Mouse (Mus musculus) kidney, embryonic 16.5 days (tissue): ENCODE measurements around the gene Gm49673. TPM values are rescaled to one million over a fixed set of nuclear protein-coding genes. Genes with fewer than 3 reads are reported as not detected.
A peak's percentile ranks its signal among the peaks of the same experiment; 100 is the strongest.
"Not testable (repeated sequence)": the region's sequence is repeated elsewhere in the genome, so short reads cannot be mapped to it uniquely, and the experiment has no call there.

ENCODE experiments used
- ATAC-seq: fragments of 200-750 bp; cut with Nextera tagmentation; 2 replicates; pipeline ENCODE4 v1.8.0; 2017; ENCODE audit warnings: moderate TSS enrichment; ENCODE audit not compliant: low FRiP score, low TSS enrichment
- H3K27ac ChIP-seq: fragments of 300-500 bp; sonication (generic); 2 replicates; pipeline ENCODE4 v1.5.1; 2014; ENCODE audit warnings: low read length
- H3K27me3 ChIP-seq: fragments of 300-500 bp; sonication (generic); 2 replicates; pipeline ENCODE4 v1.6.1; 2014; ENCODE audit warnings: low read length, control low read depth, mixed read lengths; ENCODE audit not compliant: insufficient read depth
- H3K36me3 ChIP-seq: fragments of 300-500 bp; sonication (generic); 2 replicates; pipeline ENCODE4 v1.6.1; 2014; ENCODE audit warnings: low read length, control low read depth, mixed read lengths; ENCODE audit not compliant: insufficient read depth
- H3K4me1 ChIP-seq: fragments of 300-500 bp; sonication (generic); 2 replicates; pipeline ENCODE4 v1.6.1; 2014; ENCODE audit warnings: low read length, control low read depth, mixed read lengths; ENCODE audit not compliant: insufficient read depth
- H3K4me2 ChIP-seq: fragments of 300-500 bp; sonication (generic); replicated peaks from 2 replicates; pipeline ENCODE4 v1.6.1; 2014; ENCODE audit warnings: low read depth, low read length
- H3K4me3 ChIP-seq: fragments of 300-500 bp; sonication (generic); 2 replicates; pipeline ENCODE4 v1.5.1; 2014; ENCODE audit warnings: mild to moderate bottlenecking, low read length
- H3K9ac ChIP-seq: fragments of 300-500 bp; sonication (generic); replicated peaks from 2 replicates; pipeline ENCODE4 v1.6.1; 2014; ENCODE audit warnings: low read length
- H3K9me3 ChIP-seq: fragments of 300-500 bp; sonication (generic); 2 replicates; pipeline ENCODE4 v1.6.1; 2016; ENCODE audit warnings: low read length, control low read depth
- WGBS: fragments of 180-500 bp; shearing (Covaris S2); extraction: QIAGEN DNeasy Blood & Tissue Kit; methylation state at CpG from one replicate; pipeline ENCODE4 v1.1.7; 2014; 5-methylcytosine and 5-hydroxymethylcytosine counted together
- polyA plus RNA-seq: library from polyadenylated mRNA; unstranded; fragments of >200 nt; fragmentation: Nextera tagmentation; extraction: Ambion mirVana; gene quantifications from 2 replicates; pipeline ENCODE4 v1.2.1, GENCODE M21; 2015

Gm49673 gene
- polyA plus RNA-seq, 1 experiment from 2014 or later: 0.22 TPM

DNA sequence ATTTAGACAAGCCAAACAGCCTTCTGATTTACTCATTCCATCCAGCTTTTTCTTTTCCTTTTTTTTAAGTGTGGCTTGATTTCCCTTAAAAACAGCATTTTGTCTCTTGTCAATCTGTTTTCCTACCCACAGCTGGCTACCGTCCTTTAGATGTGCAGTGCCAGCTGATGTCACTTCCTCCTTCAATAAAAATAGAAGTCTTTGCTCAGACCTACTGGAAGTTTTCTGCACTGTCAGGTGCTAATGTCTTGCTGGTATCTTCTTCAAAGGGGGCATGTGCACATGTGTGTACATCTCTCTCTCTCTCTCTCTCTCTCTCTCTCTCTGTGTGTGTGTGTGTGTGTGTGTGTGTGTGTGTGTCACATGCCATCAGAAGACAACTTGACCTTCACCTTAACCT, 35.4 kb downstream of the Gm49673 start:
- WGBS: no CpG with 5 or more reads among the region's 1 CpGs
- H3K4me3 ChIP-seq, H3K4me1 ChIP-seq, H3K36me3 ChIP-seq, H3K9me3 ChIP-seq, ATAC-seq, H3K27ac ChIP-seq, H3K27me3 ChIP-seq, H3K9ac ChIP-seq, H3K4me2 ChIP-seq: not testable (repeated sequence)

DNA sequence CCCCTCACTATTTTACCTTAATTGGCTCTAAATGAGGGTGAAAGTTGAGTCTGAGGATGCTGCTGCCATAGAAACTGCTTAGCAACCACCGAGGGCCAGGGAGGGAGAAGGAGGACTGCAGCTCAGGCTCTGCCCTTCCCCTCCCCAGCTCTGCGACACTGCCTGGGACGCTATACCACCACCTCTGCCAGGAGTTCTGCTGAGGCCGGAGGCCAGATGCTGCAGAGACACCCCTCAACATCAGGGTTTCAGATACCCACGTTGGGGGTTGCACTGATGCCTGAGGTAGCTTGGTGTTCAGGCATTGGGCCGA, 46.3 kb downstream of the Gm49673 start:
- not testable (repeated sequence) for H3K9me3 ChIP-seq, H3K27me3 ChIP-seq, H3K27ac ChIP-seq, H3K9ac ChIP-seq, H3K36me3 ChIP-seq, H3K4me1 ChIP-seq, H3K4me3 ChIP-seq, ATAC-seq, H3K4me2 ChIP-seq
- WGBS: 54% methylated on average over 2 of the region's 6 CpGs

DNA sequence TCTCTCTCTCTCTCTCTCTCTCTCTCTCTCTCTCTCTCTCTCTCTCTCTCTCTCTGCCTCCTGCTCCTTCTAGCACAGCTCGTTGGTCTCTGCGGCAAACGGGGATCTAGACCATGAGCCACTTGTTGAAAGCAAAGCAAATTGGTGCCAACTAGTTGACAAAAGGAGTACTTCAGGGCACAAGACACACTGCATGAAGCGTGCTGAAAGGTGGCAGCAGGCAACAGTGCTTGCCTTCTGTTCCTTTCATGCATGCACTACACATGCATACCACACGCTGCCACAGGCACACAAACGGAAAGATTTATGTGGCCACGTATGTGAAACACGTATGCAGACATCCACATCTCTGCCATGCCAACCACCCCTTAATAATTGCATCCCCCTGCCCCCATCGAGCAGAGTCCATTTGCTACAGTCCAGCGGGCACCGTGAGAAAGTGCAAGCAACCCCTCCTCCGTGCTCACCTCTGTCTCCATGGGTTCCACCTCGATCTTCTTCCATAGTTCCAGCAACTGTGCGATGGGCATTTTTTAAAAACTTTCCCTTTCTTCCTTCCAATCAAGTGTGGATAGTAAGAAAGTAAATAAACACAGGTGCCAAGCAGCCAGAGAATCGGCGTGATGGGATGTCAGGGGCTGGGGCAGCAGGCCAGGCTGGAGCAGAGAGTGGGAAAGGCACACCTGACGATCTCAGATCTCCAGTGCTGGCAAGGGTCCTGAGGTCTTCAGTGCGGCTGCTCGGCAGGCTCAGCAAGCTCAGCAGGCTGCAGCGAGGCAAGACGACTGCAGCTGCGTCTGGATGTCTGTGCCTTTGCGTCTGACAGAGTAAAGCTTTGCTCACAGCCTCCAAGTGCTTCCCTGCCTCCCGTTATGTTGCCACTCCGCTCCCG, 46.9 kb downstream of the Gm49673 start:
- not testable (repeated sequence) for H3K4me3 ChIP-seq, H3K9ac ChIP-seq, H3K27ac ChIP-seq, H3K9me3 ChIP-seq, H3K4me2 ChIP-seq, H3K4me1 ChIP-seq, H3K27me3 ChIP-seq, H3K36me3 ChIP-seq
- ATAC-seq: peak; percentile 60
- 24% methylated on average over 5 of the region's 26 CpGs for WGBS

DNA sequence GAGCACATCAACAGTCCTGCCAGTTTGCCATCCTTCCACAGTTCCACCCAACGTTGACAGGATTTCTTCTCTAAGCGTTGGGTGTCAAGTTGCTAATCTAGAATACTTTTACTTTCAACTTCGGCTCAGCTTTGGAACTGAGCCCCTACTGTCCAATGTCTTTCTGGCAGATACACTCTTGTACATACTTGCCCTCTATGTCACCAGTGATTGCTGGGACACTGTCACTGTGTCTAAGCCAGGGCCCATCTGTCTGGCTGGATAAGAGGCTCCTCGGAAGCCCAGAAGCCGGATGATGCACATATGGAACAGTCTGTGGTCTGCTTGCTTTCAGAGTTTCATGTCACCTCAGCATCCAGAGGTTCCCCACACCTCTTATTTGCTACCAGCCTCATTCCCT, 51.4 kb downstream of the Gm49673 start:
- not testable (repeated sequence) for H3K27me3 ChIP-seq
- 46% methylated on average over 3 of the region's 5 CpGs for WGBS

DNA sequence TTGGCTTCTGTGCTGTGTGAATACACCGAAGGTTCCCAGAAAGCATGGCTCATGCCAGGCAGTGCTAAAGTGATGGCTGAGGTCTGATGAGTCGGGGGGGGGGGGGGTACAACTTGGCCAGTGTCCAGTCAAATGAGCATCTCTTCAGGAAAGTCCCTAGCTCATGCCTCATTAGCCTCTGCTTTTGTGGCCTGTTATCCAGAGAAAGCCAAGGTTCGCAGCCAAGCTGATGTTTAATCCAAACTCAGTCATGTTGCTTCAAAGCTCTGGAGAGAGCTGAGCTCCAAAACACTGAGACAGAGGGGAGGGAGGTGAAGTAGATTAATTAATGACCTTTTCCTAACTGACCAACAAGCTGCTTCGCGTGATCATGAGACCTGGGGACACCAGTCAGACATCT, 51.9 kb downstream of the Gm49673 start:
- not testable (repeated sequence) for H3K27ac ChIP-seq, H3K27me3 ChIP-seq, H3K9me3 ChIP-seq, H3K4me1 ChIP-seq, H3K36me3 ChIP-seq, H3K9ac ChIP-seq, H3K4me2 ChIP-seq, H3K4me3 ChIP-seq
- 59% methylated on average over 2 of the region's 5 CpGs for WGBS
- peak; percentile 85 for ATAC-seq

More for the DNA sequence above, 51.4 kb downstream of the Gm49673 start:
- not testable (repeated sequence) for H3K27ac ChIP-seq, H3K9ac ChIP-seq, H3K9me3 ChIP-seq, ATAC-seq, H3K4me3 ChIP-seq, H3K4me1 ChIP-seq, H3K36me3 ChIP-seq, H3K4me2 ChIP-seq

DNA sequence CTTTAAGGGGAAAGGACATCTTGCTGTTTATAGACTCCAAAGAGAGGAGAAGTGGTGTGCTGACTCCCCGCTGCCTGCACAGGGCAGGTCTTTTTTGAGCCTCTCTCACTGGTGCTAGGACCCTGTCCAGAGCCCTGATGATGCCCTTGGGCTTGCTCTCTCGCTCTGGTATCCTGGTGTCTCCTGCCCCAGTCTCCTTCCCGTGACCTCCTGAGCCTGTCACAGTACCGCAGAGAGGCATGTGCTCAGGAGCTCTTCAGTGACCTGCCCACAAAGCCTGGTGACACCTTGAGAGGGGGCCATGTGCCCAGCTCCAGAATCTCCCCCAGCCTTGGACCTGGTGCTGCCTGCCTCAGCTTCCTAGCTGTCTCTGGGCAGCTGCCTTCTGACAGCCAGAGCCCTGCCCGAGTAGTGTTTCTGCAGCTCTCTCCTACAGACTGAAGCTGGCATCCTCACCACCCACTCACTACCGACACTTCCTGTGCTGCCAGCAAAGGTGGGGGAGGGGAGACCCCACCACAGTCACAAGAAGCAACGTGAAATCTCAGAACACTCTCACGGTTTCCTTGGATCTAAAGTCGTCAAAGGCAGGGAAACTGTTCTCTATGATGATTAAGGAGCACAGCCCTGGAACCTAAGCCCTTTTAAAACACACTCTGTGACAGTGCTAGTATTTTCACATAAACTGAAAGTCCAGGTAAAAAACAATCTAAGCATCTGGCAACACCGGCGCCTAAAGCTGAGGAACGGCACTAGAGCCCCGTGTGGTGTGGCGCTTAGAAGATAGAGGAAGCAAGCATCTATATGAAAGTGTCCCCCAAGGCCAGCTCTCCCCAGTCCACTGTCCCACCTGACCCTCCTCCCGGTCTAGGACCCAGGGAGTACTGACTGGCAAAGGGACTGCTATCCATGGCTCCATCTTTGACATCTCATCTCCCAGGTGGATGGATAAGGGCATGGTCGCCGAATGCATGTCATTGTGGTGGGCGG, 54.8 kb downstream of the Gm49673 start:
- not testable (repeated sequence) for H3K9ac ChIP-seq, ATAC-seq, H3K4me1 ChIP-seq, H3K4me3 ChIP-seq, H3K27ac ChIP-seq, H3K9me3 ChIP-seq, H3K36me3 ChIP-seq, H3K4me2 ChIP-seq, H3K27me3 ChIP-seq
- 59% methylated on average over 3 of the region's 18 CpGs for whole genome bisulfite sequencing

DNA sequence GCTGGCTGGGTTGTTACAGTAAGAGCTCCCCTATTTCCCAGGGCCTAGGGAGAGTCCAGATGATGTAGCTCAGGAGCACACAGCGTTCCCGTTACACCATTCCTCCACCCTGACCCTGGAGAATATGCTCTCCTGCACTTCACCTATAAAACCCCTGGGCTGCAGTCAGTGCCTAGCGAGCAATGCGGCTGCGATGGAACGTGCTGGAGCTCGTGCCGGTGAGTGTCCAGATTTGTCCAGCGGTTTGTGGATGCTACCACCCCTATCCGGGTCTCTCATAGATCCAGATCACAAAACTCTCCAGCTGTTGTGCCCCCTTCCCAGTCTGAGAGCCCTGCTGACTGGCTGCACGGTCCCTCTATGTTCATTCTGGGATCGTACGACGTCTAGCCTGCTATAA, 56.3 kb downstream of the Gm49673 start:
- not testable (repeated sequence) for H3K4me3 ChIP-seq, H3K36me3 ChIP-seq, H3K4me2 ChIP-seq, H3K27ac ChIP-seq, ATAC-seq, H3K9ac ChIP-seq, H3K9me3 ChIP-seq, H3K4me1 ChIP-seq, H3K27me3 ChIP-seq
- WGBS: 83% methylated on average over 14 of the region's 14 CpGs

DNA sequence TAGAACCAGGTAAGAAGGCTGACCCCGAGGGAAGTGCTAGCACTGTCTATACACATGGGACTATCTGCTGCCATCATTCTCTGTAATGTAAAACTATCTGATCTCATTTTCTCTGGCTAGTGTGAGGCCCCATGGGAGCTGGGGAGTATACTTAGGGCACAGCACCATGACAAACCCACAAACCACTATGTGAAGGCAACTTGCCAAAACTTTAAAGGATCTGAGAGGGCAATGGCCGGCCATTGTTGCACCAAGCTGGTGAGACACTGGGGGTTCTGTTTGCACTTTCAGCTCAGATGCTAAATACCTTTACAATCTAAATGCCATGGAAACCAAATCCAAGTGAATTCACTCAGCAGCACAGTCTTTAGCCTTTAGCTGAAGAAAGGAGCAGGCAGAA, 77.7 kb downstream of the Gm49673 start:
- not testable (repeated sequence) for H3K9ac ChIP-seq, H3K9me3 ChIP-seq

DNA sequence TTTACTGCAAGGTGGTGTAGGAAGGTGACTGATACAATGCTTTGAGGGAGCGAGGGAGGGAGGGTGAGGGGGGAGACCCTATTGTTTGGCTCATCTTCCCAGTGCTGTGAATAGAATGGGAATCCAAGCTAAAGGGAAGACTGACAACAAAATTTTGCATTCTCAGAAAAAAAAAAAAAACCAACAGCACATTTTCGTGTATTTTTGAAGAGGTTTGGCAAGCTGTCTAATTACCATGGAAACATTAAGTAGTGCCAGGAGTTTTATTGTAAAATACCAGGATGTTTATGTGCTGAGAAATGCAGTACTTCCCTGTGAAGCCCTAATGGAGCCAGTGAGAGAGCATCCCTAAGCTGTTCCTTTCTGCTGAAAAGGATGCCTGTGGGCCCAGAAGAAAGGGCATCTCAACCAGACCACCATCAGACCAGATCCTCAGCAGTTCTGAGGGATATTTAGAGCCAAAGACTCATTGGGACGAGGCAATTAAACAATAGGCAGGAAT, 90.9 kb downstream of the Gm49673 start:
- H3K4me2 ChIP-seq, H3K9ac ChIP-seq, H3K9me3 ChIP-seq, H3K4me1 ChIP-seq, H3K27me3 ChIP-seq, H3K4me3 ChIP-seq, ATAC-seq, H3K27ac ChIP-seq, H3K36me3 ChIP-seq: not testable (repeated sequence)
- 83% methylated on average over 2 of the region's 3 CpGs for WGBS

More for the DNA sequence above, 77.7 kb downstream of the Gm49673 start:
- H3K4me3 ChIP-seq, H3K36me3 ChIP-seq, H3K27me3 ChIP-seq, ATAC-seq, H3K4me2 ChIP-seq, H3K27ac ChIP-seq, H3K4me1 ChIP-seq: not testable (repeated sequence)
- 76% methylated on average over 1 of the region's 2 CpGs for WGBS
